Mouse (Mus musculus): Measurements from ENCODE around the gene Ablim1. TPM values are rescaled to one million over a fixed set of nuclear protein-coding genes. Genes with fewer than 3 reads are reported as not detected.

The Ablim1 gene
- polyA plus RNA-seq, 1 experiment from 2014 or later = 52.8 TPM

GRCm38 (mm10) chr19:57098241-57099093 lies 216.3 kb downstream of the Ablim1 start:
- no peak overlapping the region for H3K9ac ChIP-seq (replicated peaks; ENCODE audit: low read length)
- no peaks in the 10 kb centered on the region for H3K9me3 ChIP-seq (ENCODE audit: control insufficient read depth, low read length)
- no peak overlapping the region for H3K27ac ChIP-seq (replicated peaks; ENCODE audit: low read depth, low read length)
- DNase-seq = no peak
- no peak overlapping the region for H3K4me3 ChIP-seq (replicated peaks; ENCODE audit: low read depth, low read length)
- ATAC-seq (ENCODE audit: low FRiP score, low TSS enrichment) = no peak
- no peaks in the 10 kb centered on the region for H3K4me1 ChIP-seq (ENCODE audit: control insufficient read depth, insufficient read depth, low read length)
- H3K4me2 ChIP-seq (ENCODE audit: low read length) = no peak overlapping the region
- no peaks in the 10 kb centered on the region for H3K36me3 ChIP-seq (ENCODE audit: control insufficient read depth, insufficient read depth, low read length)
- H3K27me3 ChIP-seq (ENCODE audit: control insufficient read depth, insufficient read depth, low read length) = no peaks in the 10 kb centered on the region
- WGBS = 90% methylated on average over 14 of the region's 14 CpGs

- H3K4me3 ChIP-seq (replicated peaks; ENCODE audit: low read depth, low read length) = no peak overlapping the region
- DNase-seq (no peak), ATAC-seq (ENCODE audit: low FRiP score, low TSS enrichment) (no peak)
- H3K36me3 ChIP-seq (ENCODE audit: control insufficient read depth, insufficient read depth, low read length) = no peaks in the 10 kb centered on the region
- H3K9ac ChIP-seq (replicated peaks; ENCODE audit: low read length) = no peak overlapping the region
- H3K4me1 ChIP-seq (ENCODE audit: control insufficient read depth, insufficient read depth, low read length) = no peaks in the 10 kb centered on the region
- no peak overlapping the region for H3K4me2 ChIP-seq (ENCODE audit: low read length)
- 93% methylated on average over 7 of the region's 7 CpGs for WGBS
- no peaks in the 10 kb centered on the region for H3K9me3 ChIP-seq (ENCODE audit: control insufficient read depth, low read length)
- no peaks in the 10 kb centered on the region for H3K27me3 ChIP-seq (ENCODE audit: control insufficient read depth, insufficient read depth, low read length)
- H3K27ac ChIP-seq (replicated peaks; ENCODE audit: low read depth, low read length) = no peak overlapping the region
Observed at GRCm38 (mm10) chr19:57095340-57095739, 219.4 kb downstream of the Ablim1 start.

- Histone ChIP-seq H3K4me1 (ENCODE audit: control insufficient read depth, insufficient read depth, low read length) (no peaks in the 10 kb centered on the region), H3K36me3 (ENCODE audit: control insufficient read depth, insufficient read depth, low read length) (no peaks in the 10 kb centered on the region), H3K9ac (replicated peaks; ENCODE audit: low read length) (no peak overlapping the region), H3K9me3 (ENCODE audit: control insufficient read depth, low read length) (no peaks in the 10 kb centered on the region), H3K4me3 (replicated peaks; ENCODE audit: low read depth, low read length) (no peak overlapping the region), H3K27me3 (ENCODE audit: control insufficient read depth, insufficient read depth, low read length) (no peaks in the 10 kb centered on the region), H3K4me2 (ENCODE audit: low read length) (no peak overlapping the region), H3K27ac (replicated peaks; ENCODE audit: low read depth, low read length) (no peak overlapping the region)
- 85% methylated on average over 3 of the region's 3 CpGs for WGBS
- ATAC-seq (ENCODE audit: low FRiP score, low TSS enrichment) (no peak), DNase-seq (no peak)
Observed at GRCm38 (mm10) chr19:57093698-57094004, 221.1 kb downstream of the Ablim1 start.

- Histone ChIP-seq H3K4me2 (ENCODE audit: low read length) (no peak overlapping the region), H3K4me1 (ENCODE audit: control insufficient read depth, insufficient read depth, low read length) (no peaks in the 10 kb centered on the region), H3K9ac (replicated peaks; ENCODE audit: low read length) (no peak overlapping the region), H3K36me3 (ENCODE audit: control insufficient read depth, insufficient read depth, low read length) (no peaks in the 10 kb centered on the region), H3K27ac (replicated peaks; ENCODE audit: low read depth, low read length) (no peak overlapping the region), H3K4me3 (replicated peaks; ENCODE audit: low read depth, low read length) (no peak overlapping the region), H3K9me3 (ENCODE audit: control insufficient read depth, low read length) (no peaks in the 10 kb centered on the region), H3K27me3 (ENCODE audit: control insufficient read depth, insufficient read depth, low read length) (no peaks in the 10 kb centered on the region)
- WGBS = 81% methylated on average over 5 of the region's 5 CpGs
- DNase-seq = no peak
- ATAC-seq (ENCODE audit: low FRiP score, low TSS enrichment) = no peak
Observed at GRCm38 (mm10) chr19:57092958-57093697, 221.6 kb downstream of the Ablim1 start.

GRCm38 (mm10) chr19:57091278-57091677 lies 223.4 kb downstream of the Ablim1 start:
- no peak overlapping the region for H3K27ac ChIP-seq (replicated peaks; ENCODE audit: low read depth, low read length)
- ATAC-seq (ENCODE audit: low FRiP score, low TSS enrichment) (no peak), DNase-seq (no peak)
- no peaks in the 10 kb centered on the region for H3K27me3 ChIP-seq (ENCODE audit: control insufficient read depth, insufficient read depth, low read length)
- H3K9me3 ChIP-seq (ENCODE audit: control insufficient read depth, low read length) = no peaks in the 10 kb centered on the region
- no peak overlapping the region for H3K9ac ChIP-seq (replicated peaks; ENCODE audit: low read length)
- H3K4me3 ChIP-seq (replicated peaks; ENCODE audit: low read depth, low read length) = no peak overlapping the region
- H3K36me3 ChIP-seq (ENCODE audit: control insufficient read depth, insufficient read depth, low read length) = no peaks in the 10 kb centered on the region
- no peaks in the 10 kb centered on the region for H3K4me1 ChIP-seq (ENCODE audit: control insufficient read depth, insufficient read depth, low read length)
- WGBS = 60% methylated on average over 7 of the region's 7 CpGs
- no peak overlapping the region for H3K4me2 ChIP-seq (ENCODE audit: low read length)

- Histone ChIP-seq H3K27ac (replicated peaks; ENCODE audit: low read depth, low read length) (no peak overlapping the region), H3K4me1 (ENCODE audit: control insufficient read depth, insufficient read depth, low read length) (no peaks in the 10 kb centered on the region), H3K36me3 (ENCODE audit: control insufficient read depth, insufficient read depth, low read length) (no peaks in the 10 kb centered on the region), H3K4me3 (replicated peaks; ENCODE audit: low read depth, low read length) (no peak overlapping the region), H3K4me2 (ENCODE audit: low read length) (no peak overlapping the region), H3K9ac (replicated peaks; ENCODE audit: low read length) (no peak overlapping the region), H3K9me3 (ENCODE audit: control insufficient read depth, low read length) (no peaks in the 10 kb centered on the region), H3K27me3 (ENCODE audit: control insufficient read depth, insufficient read depth, low read length) (no peaks in the 10 kb centered on the region)
- DNase-seq (no peak), ATAC-seq (ENCODE audit: low FRiP score, low TSS enrichment) (no peak)
- 85% methylated on average over 2 of the region's 2 CpGs for WGBS
Observed at GRCm38 (mm10) chr19:57088804-57089369, 225.8 kb downstream of the Ablim1 start.

- no peak overlapping the region for H3K4me2 ChIP-seq (ENCODE audit: low read length)
- DNase-seq (no peak), ATAC-seq (ENCODE audit: low FRiP score, low TSS enrichment) (no peak)
- H3K4me1 ChIP-seq (ENCODE audit: control insufficient read depth, insufficient read depth, low read length) = no peaks in the 10 kb centered on the region
- H3K27ac ChIP-seq (replicated peaks; ENCODE audit: low read depth, low read length) = no peak overlapping the region
- H3K4me3 ChIP-seq (replicated peaks; ENCODE audit: low read depth, low read length) = no peak overlapping the region
- no peak overlapping the region for H3K9ac ChIP-seq (replicated peaks; ENCODE audit: low read length)
- no peaks in the 10 kb centered on the region for H3K27me3 ChIP-seq (ENCODE audit: control insufficient read depth, insufficient read depth, low read length)
- 83% methylated on average over 5 of the region's 5 CpGs for WGBS
- H3K36me3 ChIP-seq (ENCODE audit: control insufficient read depth, insufficient read depth, low read length) = no peaks in the 10 kb centered on the region
- no peaks in the 10 kb centered on the region for H3K9me3 ChIP-seq (ENCODE audit: control insufficient read depth, low read length)
Observed at GRCm38 (mm10) chr19:57084520-57085166, 230.1 kb downstream of the Ablim1 start.

- Histone ChIP-seq H3K9me3 (ENCODE audit: control insufficient read depth, low read length) (no peaks in the 10 kb centered on the region), H3K9ac (replicated peaks; ENCODE audit: low read length) (no peak overlapping the region), H3K27me3 (ENCODE audit: control insufficient read depth, insufficient read depth, low read length) (no peaks in the 10 kb centered on the region), H3K36me3 (ENCODE audit: control insufficient read depth, insufficient read depth, low read length) (no peaks in the 10 kb centered on the region), H3K4me1 (ENCODE audit: control insufficient read depth, insufficient read depth, low read length) (peaks cover 5% of the 10 kb centered on the region; the same call in 1 of the 2 replicates), H3K4me3 (replicated peaks; ENCODE audit: low read depth, low read length) (no peak overlapping the region), H3K27ac (replicated peaks; ENCODE audit: low read depth, low read length) (no peak overlapping the region), H3K4me2 (ENCODE audit: low read length) (no peak overlapping the region)
- DNase-seq (no peak), ATAC-seq (ENCODE audit: low FRiP score, low TSS enrichment) (no peak)
- 94% methylated on average over 2 of the region's 2 CpGs for WGBS
Observed at GRCm38 (mm10) chr19:57083887-57084286, 230.8 kb downstream of the Ablim1 start.
